8 mouse cellular contexts compared by ENCODE assay signal in genomic region chr7:16325920-16326606, GRCm38 (mm10). TPM values are rescaled to one million over a fixed set of nuclear protein-coding genes. Genes with fewer than 3 reads are reported as not detected.
DNase-seq lines count a peak whose midpoint lies in the region; ATAC-seq and TF ChIP-seq lines count a peak whose summit lies in the region.

No protein-coding gene starts in this region.

- ATAC-seq in forebrain, postnatal 0 days = peak; percentile 77
- ATAC-seq in hindbrain, embryonic 11.5 days (ENCODE audit: low FRiP score) = peak; percentile 56; the same call in 1 of the 2 replicates
- peak; percentile 86 for ATAC-seq in megakaryocyte-erythroid progenitor cell, adult 5-6 weeks (replicated peaks; ENCODE audit: low FRiP score, low TSS enrichment, poor library complexity, severe bottlenecking)

- TF ChIP-seq CTCF in forebrain, postnatal 0 days (IDR thresholded peaks at IDR 0.05; ENCODE audit: low read depth) = peak; percentile 76

- no peak overlapping the region for H3K9ac ChIP-seq in forebrain, postnatal 0 days
- H3K9ac ChIP-seq in hindbrain, embryonic 11.5 days (ENCODE audit: low read depth, low read length) = no peak overlapping the region

- H3K4me2 ChIP-seq in forebrain, postnatal 0 days (ENCODE audit: low read depth) = no peak overlapping the region
- no peak overlapping the region for H3K4me2 ChIP-seq in hindbrain, embryonic 11.5 days (replicated peaks; ENCODE audit: low read depth, low read length)

- H3K4me1 ChIP-seq in forebrain, postnatal 0 days (ENCODE audit: insufficient read depth) = no peaks in the 10 kb centered on the region
- no peaks in the 10 kb centered on the region for H3K4me1 ChIP-seq in hindbrain, embryonic 11.5 days (replicated peaks; ENCODE audit: control insufficient read depth, insufficient read depth, low read length)

- H3K27me3 ChIP-seq in forebrain, postnatal 0 days (ENCODE audit: insufficient read depth, low read length) = no peaks in the 10 kb centered on the region
- H3K27me3 ChIP-seq in hindbrain, embryonic 11.5 days (ENCODE audit: control insufficient read depth, insufficient read depth, low read length) = no peaks in the 10 kb centered on the region

- H3K4me3 ChIP-seq in forebrain, postnatal 0 days (ENCODE audit: low read depth, low read length) = no peak overlapping the region
- no peak overlapping the region for H3K4me3 ChIP-seq in hindbrain, embryonic 11.5 days (ENCODE audit: low read depth, low read length)

- H3K9me3 ChIP-seq in forebrain, postnatal 0 days (ENCODE audit: low read length) = no peaks in the 10 kb centered on the region
- H3K9me3 ChIP-seq in hindbrain, embryonic 11.5 days (ENCODE audit: control insufficient read depth, low read length) = no peaks in the 10 kb centered on the region

- intact Hi-C loops in left cerebral cortex, postnatal 36 days (cut with DNase I) = loop anchor here (1.0 kb wide), 1 partner anchor 32 kb away; no protein-coding TSS in a partner anchor

- peak; percentile 15 to 35 for DNase-seq in left cerebral cortex, postnatal 36 days (ENCODE audit: low spot score in 2 of 2)
- no peak for DNase-seq in left cerebral cortex, adult 18-20 months (ENCODE audit: low spot score in 2 of 2)
- DNase-seq in cerebellum, adult 11 months = peak; percentile 72
- peak; percentile 72 for DNase-seq in forebrain, postnatal 0 days
- DNase-seq in hindbrain, embryonic 11.5 days (ENCODE audit: low spot score) = peak; percentile 81
- DNase-seq in layer of hippocampus, postnatal 14 days (ENCODE audit: low spot score in 2 of 2) = peak; percentile 20 to 40
- peak; percentile 46 to 72 for DNase-seq in spleen, postnatal 10 days (ENCODE audit: low spot score in 2 of 2)

- no peak overlapping the region for H3K27ac ChIP-seq in forebrain, postnatal 0 days (ENCODE audit: low read depth, low read length)
- H3K27ac ChIP-seq in hindbrain, embryonic 11.5 days (ENCODE audit: low read depth, low read length) = peak overlapping the region; percentile 47; the same call in 1 of the 2 replicates

- peaks cover 32% of the 10 kb centered on the region for H3K36me3 ChIP-seq in forebrain, postnatal 0 days (ENCODE audit: insufficient read depth)
- peaks cover 5% of the 10 kb centered on the region; the same call in 1 of the 2 replicates for H3K36me3 ChIP-seq in hindbrain, embryonic 11.5 days (ENCODE audit: control insufficient read depth, insufficient read depth, low read length)

- WGBS in forebrain, postnatal 0 days = 33% methylated on average over 8 of the region's 8 CpGs
- 27% methylated on average over 8 of the region's 8 CpGs for WGBS in hindbrain, embryonic 11.5 days

RNA-seq across cellular contexts. Expression of gene Bbc3, which starts 17.9 kb away (rescaled TPM):
- total RNA-seq in left cerebral cortex, postnatal 36 days (2021) = 10 to 100 TPM; 11.9 to 14.6 TPM
- 10 to 100 TPM in 1 of 2 experiments, 1 to 10 TPM in 1; 7.5 to 11.8 TPM for total RNA-seq in left cerebral cortex, adult 18-20 months (2021)
- 41.2 and 57.8 TPM in 2 replicates for total RNA-seq in forebrain, postnatal 0 days (2014; rRNA removed)
- 40.0 and 40.2 TPM in 2 replicates for polyA plus RNA-seq in forebrain, postnatal 0 days (2015; fragmentation: Nextera tagmentation; extraction: Ambion mirVana)
- polyA plus RNA-seq in hindbrain, embryonic 11.5 days (2014; fragmentation: Nextera tagmentation; extraction: Ambion mirVana) = 6.4 and 8.1 TPM in 2 replicates
- 10 to 100 TPM; 16.6 to 20.4 TPM for total RNA-seq in layer of hippocampus, postnatal 14 days (2021)
- total RNA-seq in megakaryocyte-erythroid progenitor cell, adult 5-6 weeks (2014; fragmentation: Nextera tagmentation) = 1.8 and 2.9 TPM in 2 replicates
- total RNA-seq in megakaryocyte-erythroid progenitor cell, adult 5-6 weeks (2017) = 3.1 and 4.4 TPM in 2 replicates

RNA-seq across cellular contexts. Expression of gene Ccdc9, which starts 39.5 kb away (rescaled TPM):
- 10 to 100 TPM; 75.4 to 87.2 TPM for total RNA-seq in left cerebral cortex, postnatal 36 days (2021)
- 100 to 1,000 TPM in 1 of 2 experiments, 10 to 100 TPM in 1; 81.0 to 102 TPM for total RNA-seq in left cerebral cortex, adult 18-20 months (2021)
- total RNA-seq in forebrain, postnatal 0 days (2014; rRNA removed) = 31.6 and 38.2 TPM in 2 replicates
- 12.8 and 18.6 TPM in 2 replicates for polyA plus RNA-seq in forebrain, postnatal 0 days (2015; fragmentation: Nextera tagmentation; extraction: Ambion mirVana)
- 18.2 and 19.2 TPM in 2 replicates for polyA plus RNA-seq in hindbrain, embryonic 11.5 days (2014; fragmentation: Nextera tagmentation; extraction: Ambion mirVana)
- total RNA-seq in layer of hippocampus, postnatal 14 days (2021) = 10 to 100 TPM; 84.3 to 84.5 TPM
- 57.1 and 65.7 TPM in 2 replicates for total RNA-seq in megakaryocyte-erythroid progenitor cell, adult 5-6 weeks (2014; fragmentation: Nextera tagmentation)
- 106 and 110 TPM in 2 replicates for total RNA-seq in megakaryocyte-erythroid progenitor cell, adult 5-6 weeks (2017)

RNA-seq across cellular contexts. Expression of gene Inafm1, which starts 52.6 kb away (rescaled TPM):
- total RNA-seq in left cerebral cortex, postnatal 36 days (2021) = 10 to 100 TPM; 32.1 to 33.5 TPM
- total RNA-seq in left cerebral cortex, adult 18-20 months (2021) = 10 to 100 TPM; 38.0 to 39.7 TPM
- total RNA-seq in forebrain, postnatal 0 days (2014; rRNA removed) = 36.9 and 43.2 TPM in 2 replicates
- polyA plus RNA-seq in forebrain, postnatal 0 days (2015; fragmentation: Nextera tagmentation; extraction: Ambion mirVana) = 63.6 and 68.4 TPM in 2 replicates
- polyA plus RNA-seq in hindbrain, embryonic 11.5 days (2014; fragmentation: Nextera tagmentation; extraction: Ambion mirVana) = 11.0 and 13.8 TPM in 2 replicates
- 10 to 100 TPM; 28.1 to 31.2 TPM for total RNA-seq in layer of hippocampus, postnatal 14 days (2021)
- 23.3 and 28.3 TPM in 2 replicates for total RNA-seq in megakaryocyte-erythroid progenitor cell, adult 5-6 weeks (2014; fragmentation: Nextera tagmentation)
- 14.8 and 18.4 TPM in 2 replicates for total RNA-seq in megakaryocyte-erythroid progenitor cell, adult 5-6 weeks (2017)

Comparison
In these comparisons a context has a peak if more than half of its experiments do, and no peak if none do; other contexts are left out.
1. DNase-seq: peak in left cerebral cortex, postnatal 36 days (2 of 2), cerebellum, adult 11 months (single experiment), forebrain, postnatal 0 days (single experiment), hindbrain, embryonic 11.5 days (single experiment), layer of hippocampus, postnatal 14 days (2 of 2) and spleen, postnatal 10 days (2 of 2); none in left cerebral cortex, adult 18-20 months (0 of 2).
2. Peak in every context shown above with its lines, with median percentiles within 50 percentile points of each other: ATAC-seq.